Mouse (Mus musculus) T-helper 1 cell (primary cell): ENCODE data around the gene Pmel.
"Not testable (repeated sequence)": the region's sequence is repeated elsewhere in the genome, so short reads cannot be mapped to it uniquely, and the experiment has no call there.

Source experiments
- in situ Hi-C: fragments of 300-600 bp; cut with MboI, MseI; formaldehyde crosslinking; loops from one replicate; pipeline ENCODE4 v1.15.1; 2025; ENCODE audit warnings: high pct_unique_total_duplicates

The Pmel gene

DNA sequence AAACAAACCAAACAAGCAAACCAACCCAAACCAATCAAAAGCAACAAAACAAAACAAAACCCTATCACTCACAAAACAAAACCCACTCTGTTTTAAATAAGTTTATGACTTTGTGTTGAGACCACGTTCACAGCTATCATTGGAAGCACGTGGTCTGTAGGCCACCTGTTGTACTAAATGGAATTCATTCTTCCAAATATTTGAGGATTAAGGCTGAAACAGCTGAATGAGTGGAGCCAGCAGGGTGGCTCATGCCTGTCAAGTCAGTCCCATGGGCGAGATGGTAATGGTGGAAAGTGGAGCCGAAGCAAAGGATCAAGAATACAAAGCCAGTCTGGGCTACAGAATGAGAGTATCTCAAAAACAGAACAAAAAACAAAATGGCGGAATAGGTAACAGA is 3.3 kb upstream of the Pmel start:
- in situ Hi-C loops = no loop called here

DNA sequence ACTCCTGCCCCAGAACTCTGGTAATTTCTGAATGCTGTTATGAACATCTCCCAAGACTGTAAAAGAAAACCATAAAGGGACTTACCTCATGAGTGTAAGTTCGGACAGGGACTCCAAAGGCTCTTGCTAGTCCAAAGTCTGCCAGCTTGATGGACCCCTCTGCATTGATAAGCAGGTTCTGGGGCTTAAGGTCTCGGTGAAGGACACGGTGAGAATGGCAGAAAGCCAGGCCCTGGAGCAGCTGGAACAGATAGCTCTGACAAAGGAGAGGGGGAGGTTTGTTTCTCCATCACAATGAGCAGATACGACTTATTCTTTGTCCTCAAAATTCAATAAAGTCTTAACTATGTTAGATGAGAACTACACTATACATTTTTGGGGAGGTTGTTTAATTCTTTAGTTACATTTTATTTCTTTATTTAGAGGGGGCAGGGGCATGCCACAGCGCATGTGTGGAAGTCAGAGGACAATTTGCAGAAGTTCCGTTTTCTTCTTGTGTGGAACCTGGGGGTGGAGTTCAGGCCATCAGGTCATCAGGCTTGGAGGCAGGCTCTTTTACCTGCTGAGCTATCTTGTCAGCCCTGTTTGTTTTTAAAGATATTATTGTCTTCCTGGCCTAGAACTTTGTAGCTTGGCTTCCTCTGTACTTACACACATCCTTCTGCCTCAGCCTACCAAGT is 1.5 kb upstream of the Pmel start:
- in situ Hi-C loops = no loop called here

DNA sequence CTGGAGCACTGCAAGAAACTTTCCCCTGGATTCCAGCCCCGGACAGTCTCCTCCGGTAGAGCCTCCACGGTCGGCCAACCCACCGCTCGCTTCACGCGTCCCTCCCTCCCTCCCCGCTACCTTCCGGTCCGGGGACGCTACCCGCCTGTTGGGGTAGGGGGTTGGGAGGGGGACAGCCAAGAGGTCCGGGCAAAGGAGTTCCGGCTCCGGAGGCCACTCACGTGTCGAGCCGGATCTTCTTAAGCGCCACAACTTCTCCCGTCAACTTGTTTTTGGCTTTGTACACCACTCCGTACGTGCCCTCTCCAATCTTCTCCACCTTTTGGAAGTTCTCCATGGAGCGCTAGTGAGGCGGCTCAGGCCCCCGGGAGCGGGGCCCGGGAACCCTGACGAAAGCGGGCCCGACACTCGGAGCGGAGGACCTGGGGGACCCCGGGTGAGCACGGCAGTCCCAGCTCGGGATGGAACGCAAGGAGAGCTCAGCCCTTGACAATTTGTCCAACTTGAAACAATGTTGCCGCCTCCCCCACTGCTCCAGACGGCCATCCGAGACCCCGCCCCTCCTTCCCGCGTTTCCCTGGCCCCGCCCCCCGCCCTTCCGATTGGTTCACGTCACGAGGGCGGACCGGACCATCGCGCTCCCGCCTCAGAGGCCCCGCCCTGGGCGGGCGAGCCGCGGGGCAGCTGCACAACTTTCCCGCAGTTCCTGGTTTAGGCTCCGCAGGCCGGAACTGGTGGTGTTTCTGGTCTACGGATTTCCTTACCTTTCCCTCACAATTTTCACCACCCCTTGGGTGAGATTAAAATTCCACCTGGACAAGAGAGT is 709 bp downstream of the Pmel start, which contains the start of gene Cdk2:
Gene Cdk2, minus strand, starts transcription at position 541 of the 826 bp plus-strand sequence.
- in situ Hi-C loops = no loop called here

DNA sequence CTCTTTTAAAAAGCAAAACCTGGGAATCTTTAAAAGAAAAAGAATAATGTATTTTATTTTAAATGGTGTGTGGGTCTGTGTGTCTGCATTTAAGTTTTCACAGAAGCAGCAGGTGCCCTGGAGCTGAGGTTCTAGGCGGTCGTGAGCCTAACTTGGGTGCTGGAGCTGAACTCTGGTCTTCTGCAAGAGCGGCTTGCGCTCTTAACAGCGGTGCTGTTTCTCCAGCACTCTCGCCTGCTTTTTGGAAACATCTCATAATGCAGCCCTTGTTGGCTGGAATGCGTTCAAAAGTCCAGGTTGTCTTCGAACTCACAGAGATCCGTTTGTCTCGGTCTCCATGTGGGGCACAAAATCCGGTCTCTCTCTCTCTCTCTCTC is 1.3 kb downstream of the Pmel start:
- in situ Hi-C loops = no loop called here

DNA sequence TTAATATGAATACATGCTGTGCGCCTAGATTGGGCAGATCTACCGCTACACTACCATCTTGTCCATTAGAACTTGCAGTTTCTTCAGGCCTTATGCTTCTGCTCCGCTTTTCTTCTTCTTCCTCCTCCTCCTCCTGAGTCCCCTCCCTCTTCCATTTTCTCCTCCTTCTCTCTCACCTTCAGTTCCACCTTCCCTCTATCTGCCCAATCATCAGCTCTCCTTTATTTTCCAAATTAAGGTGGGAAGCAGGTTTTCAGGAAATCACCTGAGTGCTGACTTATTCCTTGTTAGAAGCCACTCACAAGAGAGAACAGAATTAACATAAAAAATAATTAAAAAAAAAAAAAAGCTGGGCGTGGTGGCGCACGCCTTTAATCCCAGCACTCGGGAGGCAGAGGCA is 7.3 kb downstream of the Pmel start:
- in situ Hi-C loops = not testable (repeated sequence)

DNA sequence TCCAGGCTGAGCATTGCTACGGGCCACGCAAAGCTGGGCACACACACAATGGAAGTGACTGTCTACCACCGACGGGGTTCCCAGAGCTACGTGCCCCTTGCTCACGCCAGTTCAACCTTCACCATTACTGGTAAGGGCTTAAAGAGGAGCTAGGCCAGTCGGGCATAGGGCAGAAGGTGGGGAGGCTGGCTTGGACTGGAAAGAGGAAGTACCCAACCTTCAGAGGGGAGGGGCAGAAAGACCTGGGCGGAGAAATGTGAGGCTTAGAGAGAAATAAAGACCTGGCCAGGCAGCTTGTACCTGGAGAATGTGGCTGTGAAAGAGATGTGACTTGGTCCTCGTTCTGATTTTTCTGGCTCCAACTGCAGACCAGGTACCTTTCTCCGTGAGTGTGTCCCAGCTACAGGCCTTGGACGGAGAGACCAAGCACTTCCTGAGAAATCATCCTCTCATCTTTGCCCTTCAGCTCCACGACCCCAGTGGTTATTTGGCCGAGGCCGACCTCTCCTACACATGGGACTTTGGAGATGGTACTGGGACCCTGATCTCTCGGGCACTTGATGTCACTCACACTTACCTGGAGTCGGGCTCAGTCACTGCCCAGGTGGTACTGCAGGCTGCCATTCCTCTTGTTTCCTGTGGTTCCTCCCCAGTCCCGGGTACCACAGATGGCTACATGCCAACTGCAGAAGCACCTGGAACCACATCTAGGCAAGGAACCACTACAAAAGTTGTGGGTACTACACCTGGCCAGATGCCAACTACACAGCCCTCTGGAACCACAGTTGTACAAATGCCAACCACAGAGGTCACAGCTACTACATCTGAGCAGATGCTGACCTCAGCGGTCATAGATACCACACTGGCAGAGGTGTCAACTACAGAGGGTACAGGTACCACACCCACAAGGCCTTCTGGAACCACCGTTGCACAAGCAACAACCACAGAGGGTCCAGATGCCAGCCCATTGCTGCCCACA is 11.9 kb downstream of the Pmel start:
- in situ Hi-C loops = no loop called here

DNA sequence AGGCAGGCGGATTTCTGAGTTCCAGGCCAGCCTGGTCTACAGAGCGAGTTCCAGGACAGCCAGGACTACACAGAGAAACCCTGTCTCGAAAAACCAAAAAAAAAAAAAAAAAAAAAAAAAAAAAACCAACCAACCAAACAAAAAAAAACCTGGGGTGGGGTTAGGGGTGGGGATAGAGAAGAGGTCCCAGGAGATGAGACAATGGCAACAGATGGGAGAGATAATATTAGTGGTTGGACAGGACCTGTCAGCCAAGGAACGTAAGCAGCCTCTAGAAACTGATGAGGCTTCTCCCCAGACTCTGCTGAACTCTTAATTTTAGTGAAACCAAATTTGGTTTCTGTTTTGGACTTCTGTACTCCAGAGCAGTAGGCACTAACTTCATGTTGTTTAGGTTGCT is 21.5 kb downstream of the Pmel start:
- in situ Hi-C loops = not testable (repeated sequence)

DNA sequence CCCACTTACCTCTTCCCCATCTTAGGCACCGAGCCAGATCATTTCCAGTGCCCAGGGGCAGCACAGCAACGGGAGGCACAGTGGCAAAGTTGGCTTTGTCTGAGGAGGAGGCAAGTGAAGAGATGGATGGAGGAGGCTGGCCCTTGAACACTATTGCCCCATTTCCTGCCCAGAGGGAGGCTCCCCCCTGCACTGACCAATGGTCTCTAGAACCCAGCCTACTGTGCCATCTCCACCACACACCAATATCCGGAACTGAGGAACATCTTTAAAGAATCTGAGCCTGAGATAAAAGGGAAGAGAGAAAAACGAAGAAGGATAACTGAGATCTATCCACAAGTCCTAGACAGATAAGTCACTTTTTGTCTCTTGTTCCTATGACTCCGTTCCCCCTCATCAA is 24.1 kb downstream of the Pmel start:
- in situ Hi-C loops = no loop called here

DNA sequence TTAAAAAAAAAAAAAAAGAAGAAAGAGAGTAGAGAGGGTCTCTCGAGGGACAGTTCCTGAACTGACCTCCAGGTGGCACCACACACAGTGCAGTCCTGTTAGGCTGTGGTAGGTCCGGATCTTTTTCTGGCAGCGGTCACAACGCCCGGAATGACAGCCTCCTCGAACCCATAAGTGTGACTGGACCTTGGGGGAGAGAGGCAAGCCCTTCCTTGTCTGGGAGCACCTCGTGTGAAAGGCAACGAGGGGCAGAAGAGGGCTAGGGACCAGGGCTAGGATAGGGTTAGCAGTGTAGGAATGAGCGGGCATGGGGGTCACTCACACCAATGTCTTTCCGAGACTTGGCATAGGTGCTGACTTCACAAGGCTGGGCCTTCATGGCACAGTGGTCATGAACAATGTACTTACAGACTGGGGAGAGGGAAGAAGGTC is 27.0 kb downstream of the Pmel start:
- in situ Hi-C loops = no loop called here

DNA sequence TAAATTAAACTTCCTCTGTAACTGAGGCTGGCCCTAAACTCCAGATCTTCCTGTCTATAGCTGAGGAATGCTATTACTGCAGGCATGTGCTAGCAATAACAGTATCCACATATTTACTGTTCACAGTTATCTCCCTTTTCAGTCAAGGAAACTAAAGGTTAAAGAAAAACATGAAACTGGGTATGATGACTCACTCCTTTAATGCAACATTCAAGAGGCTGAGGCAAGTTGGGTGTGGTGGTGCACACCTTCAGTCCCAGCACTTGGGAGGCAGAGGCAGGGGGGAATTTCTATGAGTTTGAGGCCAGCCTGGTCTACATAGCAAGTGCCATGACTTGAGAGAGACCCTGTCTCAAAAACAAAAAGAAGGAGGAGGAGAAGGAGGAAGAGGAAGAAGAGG is 28.0 kb downstream of the Pmel start:
- in situ Hi-C loops = no loop called here

DNA sequence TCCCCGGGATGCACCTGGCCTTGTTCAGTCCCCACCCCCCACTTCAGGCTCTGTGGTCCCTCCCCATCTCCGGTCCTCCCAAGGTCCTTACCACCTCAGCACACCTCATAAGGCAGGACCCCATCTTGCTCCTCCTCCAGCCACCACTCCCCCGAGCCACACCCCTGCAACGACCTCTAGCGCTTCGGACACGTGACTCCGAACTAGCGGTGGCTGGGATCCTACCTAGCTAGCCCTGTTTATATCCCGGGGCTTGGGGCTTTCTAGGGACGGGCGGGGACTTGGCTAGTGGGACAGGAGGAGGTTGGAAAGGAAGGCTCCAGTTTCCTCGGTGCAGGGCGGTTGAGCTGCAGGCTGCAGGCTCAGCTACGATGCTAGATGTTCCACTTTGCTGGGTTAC is 33.4 kb downstream of the Pmel start:
- in situ Hi-C loops = no loop called here

DNA sequence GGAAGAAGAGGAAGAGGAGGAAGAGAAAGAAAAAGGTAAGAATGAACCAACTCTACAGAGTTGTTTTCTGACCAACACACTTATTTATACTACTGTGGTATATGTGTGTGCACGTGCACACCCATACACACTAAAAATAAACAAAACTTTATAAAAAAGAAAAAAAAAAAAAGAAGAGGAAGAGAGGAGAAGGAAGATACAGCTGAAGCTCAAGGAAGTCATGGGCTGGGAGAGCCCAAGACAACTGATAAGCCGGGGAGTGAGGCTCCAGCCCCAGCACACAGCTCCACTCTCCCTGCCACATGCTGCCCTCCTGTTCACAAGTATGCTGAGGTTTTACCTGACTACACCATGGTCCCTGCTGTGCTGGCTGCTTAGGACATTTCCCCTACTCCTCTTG is 36.3 kb downstream of the Pmel start:
- in situ Hi-C loops = no loop called here

DNA sequence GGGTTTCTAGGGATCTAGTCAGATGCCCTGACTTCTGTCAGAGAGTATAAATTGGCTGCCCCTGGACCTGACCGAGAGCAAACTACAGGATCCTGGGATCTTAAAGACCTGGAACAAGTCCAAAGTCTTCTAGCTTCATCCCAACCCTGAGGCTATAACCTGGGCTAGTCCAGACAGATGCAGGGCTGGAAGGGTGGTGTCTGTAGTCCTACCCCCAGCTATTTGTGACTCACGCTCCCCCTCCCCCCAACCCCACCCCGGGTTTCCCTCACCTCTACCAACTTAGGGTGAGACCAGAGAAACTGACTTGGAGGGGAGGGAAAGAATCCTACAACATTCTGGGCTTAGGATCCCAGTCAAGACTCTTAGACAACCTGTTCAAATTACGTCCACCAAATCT is 38.6 kb downstream of the Pmel start:
- in situ Hi-C loops = no loop called here

DNA sequence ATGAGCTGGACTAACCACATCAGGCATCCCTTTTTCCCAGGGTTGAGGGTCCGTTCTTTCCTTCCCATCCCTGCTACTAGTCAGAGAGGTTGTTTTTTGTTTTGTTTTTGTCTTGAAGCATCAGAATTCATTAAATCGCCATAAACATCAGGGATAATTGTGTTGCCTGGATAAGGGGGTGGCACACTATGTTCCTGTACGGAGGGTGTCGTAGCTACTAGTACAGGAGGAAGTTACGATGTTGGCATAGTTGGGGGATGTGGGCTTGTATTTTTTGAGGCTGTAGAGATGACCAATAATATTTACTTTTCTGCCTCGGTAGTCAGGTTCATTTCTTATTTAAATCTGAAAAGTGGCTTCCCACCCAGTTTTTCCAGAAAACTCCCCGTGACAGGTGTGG is 39.2 kb downstream of the Pmel start:
- in situ Hi-C loops = no loop called here

DNA sequence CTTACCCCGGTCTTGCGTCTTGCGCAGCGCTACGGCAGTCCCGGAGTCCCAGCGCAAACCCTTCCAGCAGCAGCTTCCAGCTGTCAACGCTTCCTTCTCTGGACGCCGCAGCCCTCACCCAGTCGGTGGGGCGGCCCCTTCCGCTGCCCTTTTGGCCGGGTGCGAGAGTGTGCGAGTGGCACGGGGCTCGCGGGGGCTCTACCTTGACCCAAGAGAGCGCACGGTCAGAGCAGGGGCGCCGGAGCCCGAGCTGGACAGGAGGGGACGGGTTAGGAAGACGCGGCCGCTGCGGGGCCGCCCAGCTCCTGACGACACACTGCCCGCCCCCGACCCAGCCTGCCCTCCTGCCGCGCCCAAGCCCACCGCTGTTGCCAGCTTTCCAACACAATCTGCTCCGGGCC is 39.8 kb downstream of the Pmel start:
- in situ Hi-C loops = no loop called here

DNA sequence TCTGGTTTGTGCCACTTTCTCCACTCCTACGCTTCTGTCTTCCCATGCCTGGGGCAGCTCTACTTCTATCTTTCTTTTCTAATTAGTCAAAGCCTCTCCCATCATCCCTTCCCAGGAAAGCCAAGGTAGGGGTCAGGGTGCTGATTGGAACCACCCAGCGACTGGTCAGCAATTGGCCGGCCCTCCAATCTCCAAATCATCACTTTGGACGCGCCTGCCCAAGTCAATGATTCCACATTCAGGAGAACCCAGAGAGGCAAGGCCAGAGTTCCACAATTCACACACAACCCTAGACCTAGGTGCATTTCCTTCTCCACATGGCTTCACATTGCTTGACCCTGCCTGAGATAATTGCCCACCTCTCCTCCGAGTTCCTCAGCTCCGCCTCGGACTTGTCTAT is 40.2 kb downstream of the Pmel start:
- in situ Hi-C loops = no loop called here

DNA sequence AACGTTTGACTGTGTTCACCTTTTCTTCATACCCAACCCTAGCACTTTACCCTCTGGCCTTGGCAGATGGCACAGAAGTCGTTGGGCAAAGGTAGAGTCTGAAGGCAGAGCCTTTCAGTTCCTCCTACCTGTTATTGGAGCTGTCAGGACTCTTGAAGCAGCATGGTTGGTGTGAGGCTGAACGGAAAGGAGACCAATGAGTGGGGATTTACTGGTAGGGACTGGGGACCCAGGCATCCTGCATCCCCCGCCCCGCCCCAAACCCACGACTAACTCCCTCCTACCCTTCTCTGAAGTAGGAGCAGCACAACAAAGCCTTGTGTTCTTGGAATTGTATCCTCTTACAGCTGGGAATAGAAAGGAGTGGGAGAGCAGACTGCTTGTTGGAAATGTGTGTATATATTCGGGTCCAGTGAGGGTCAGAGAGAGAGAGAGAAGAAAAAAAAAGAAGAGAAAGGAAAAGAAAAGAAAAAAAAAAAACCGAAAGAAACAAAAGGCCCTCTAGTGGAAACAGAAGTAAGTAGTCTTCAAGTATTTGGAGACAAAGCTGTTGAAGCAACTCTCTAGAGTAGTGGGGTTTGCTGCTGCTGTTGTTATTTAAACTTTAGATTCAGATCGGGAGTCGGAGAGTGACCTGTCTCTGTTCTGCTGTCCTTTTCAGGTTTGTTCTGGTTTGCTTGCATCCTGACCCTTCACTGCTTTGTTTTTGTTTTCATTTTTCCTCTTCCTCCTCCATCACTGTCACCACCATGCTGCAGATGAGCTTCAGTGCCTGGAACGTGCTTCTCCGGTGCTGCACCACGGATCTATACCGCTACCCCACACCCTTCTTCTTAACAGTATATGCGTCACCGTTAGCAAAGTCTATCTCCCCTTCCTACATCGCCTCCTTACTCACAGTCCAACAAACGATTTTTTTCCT is 40.9 kb downstream of the Pmel start, which contains the start of gene Dgka:
Gene Dgka, minus strand, starts transcription at position 176 of the 922 bp plus-strand sequence.
- in situ Hi-C loops = no loop called here

DNA sequence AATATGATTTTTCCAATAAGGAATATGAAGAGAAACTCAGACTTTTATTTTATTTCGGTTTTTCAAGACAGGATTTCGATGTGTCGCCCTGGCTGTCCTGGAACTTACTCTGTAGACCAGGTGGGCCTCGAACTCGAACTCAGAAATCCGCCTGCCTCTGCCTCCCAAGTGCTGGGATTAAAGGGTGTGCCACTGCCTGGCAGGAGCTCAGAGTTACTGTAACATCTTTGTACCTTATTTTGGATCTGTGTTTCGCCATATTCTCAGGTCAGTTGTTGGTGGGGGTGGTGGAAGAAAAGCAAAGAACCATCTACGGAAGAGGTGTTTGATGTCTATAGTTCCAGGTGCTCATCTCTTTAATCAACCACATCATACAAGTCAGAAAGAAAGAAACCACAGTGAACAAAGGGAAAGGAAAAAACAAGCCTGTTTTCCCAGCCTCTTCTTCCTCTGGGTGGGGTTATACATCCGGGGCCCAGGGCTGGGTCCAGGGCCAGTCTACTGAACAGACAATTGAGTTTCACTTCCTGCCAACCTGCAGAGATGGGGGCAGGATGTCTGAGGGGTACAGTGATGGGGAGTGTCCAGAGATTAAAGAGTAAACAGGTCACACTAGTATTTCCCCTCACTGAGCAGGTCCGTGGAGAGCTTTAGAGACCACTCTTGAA is 42.1 kb downstream of the Pmel start:
- in situ Hi-C loops = no loop called here

DNA sequence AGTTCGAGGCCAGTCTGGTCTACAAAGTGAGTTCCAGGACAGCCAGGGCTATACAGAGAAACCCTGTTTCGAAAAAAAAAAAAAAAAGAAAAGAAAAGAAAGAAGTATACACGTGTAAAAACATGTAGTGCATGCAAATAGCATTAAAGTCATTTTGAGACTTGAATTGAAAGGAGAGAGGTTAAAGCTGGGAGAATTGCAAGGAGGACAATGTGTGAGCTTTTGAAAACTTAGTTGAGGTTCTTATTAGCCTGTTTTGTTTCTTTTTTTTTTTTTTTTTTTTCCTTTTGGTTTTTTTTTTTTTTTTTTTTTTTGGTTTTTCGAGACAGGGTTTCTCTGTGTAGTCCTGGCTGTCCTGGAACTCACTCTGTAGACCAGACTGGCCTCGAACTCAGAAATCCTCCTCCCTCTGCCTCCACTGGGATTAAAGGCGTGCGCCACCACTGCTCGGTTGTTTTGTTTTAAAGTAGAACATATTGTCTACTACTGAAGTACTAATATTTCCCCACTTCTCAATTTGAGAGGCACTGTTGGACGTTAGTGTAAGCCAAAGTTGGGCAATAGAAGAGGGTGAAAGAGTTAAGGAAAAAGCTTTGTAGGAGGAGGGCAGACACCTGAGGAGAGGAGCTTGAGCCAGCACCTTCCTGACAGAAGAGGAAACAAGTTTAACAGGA is 43.1 kb downstream of the Pmel start:
- in situ Hi-C loops = no loop called here
